Mouse (Mus musculus) adrenal gland, postnatal 14 days (tissue): ENCODE results near the gene Zfp788. TPM values are rescaled to one million over a fixed set of nuclear protein-coding genes. Genes with fewer than 3 reads are reported as not detected.
A peak's percentile ranks its signal among the peaks of the same experiment; 100 is the strongest.
"Not testable (repeated sequence)": the region's sequence is repeated elsewhere in the genome, so short reads cannot be mapped to it uniquely, and the experiment has no call there.

Experiments
- DNase-seq: peaks from one replicate; pipeline ENCODE4 v3.0.0; 2021; ENCODE audit warnings: mixed read lengths
- long read RNA-seq, 2 experiments: library from polyadenylated mRNA; stranded (forward); transcript quantifications; one replicate each; pipeline ENCODE4 v2.0.0; 2021
- total RNA-seq: library from RNA; stranded (reverse); gene quantifications from 2 replicates; pipeline ENCODE4 v1.2.3, GENCODE M21; 2021

Zfp788 gene
- 10.9 and 13.6 TPM in 2 replicates for total RNA-seq
- long read RNA-seq, experiment 1, partial matches to known transcripts = 0 of 9 reads
- long read RNA-seq, experiment 1, other reads (novel, unspliced or antisense) = 5 of 9 reads
- long read RNA-seq, experiment 2, partial matches to known transcripts = 0 of 5 reads
- long read RNA-seq, experiment 2, other reads (novel, unspliced or antisense) = 3 of 5 reads

GRCm38 (mm10) chr7:41632409-41633220, at the start of gene Zfp788:
Zfp788 (plus strand) TSS chr7:41633203.
- DNase-seq = peak; percentile 94

- DNase-seq = not testable (repeated sequence)
Observed at GRCm38 (mm10) chr7:41587831-41588230, 45.2 kb upstream of the Zfp788 start.

GRCm38 (mm10) chr7:41598615-41599014, 34.4 kb upstream of the Zfp788 start:
- no peak for DNase-seq

GRCm38 (mm10) chr7:41599034-41599813, 33.8 kb upstream of the Zfp788 start, which contains the start of gene 2610021A01Rik:
2610021A01Rik (plus strand) TSS chr7:41599230.
- DNase-seq = peak; percentile 95

- no peak for DNase-seq
Observed at GRCm38 (mm10) chr7:41599932-41600548, 33.0 kb upstream of the Zfp788 start.

- no peak for DNase-seq
Observed at GRCm38 (mm10) chr7:41611654-41612053, 21.3 kb upstream of the Zfp788 start.

GRCm38 (mm10) chr7:41616241-41616640, 16.8 kb upstream of the Zfp788 start:
- not testable (repeated sequence) for DNase-seq

- peak; percentile 92 for DNase-seq
Observed at GRCm38 (mm10) chr7:41633221-41633984, 400 bp downstream of the Zfp788 start.

GRCm38 (mm10) chr7:41674326-41674725, 41.3 kb downstream of the Zfp788 start:
- not testable (repeated sequence) for DNase-seq

Other genes with a start within 250 kb of the Zfp788 start
- 10.6 and 14.2 TPM in 2 replicates for gene AI987944, start 239.8 kb upstream of the Zfp788 start, total RNA-seq
- 0.07 and 0.19 TPM in 2 replicates for gene Vmn2r57, start 184.5 kb upstream of the Zfp788 start, total RNA-seq
- not detected in 2 replicates for gene Gm20449, start 133.8 kb upstream of the Zfp788 start, total RNA-seq
- gene AW146154, start 133.3 kb upstream of the Zfp788 start, total RNA-seq = 8.8 and 10.4 TPM in 2 replicates
- gene Gm6871, start 59.5 kb upstream of the Zfp788 start, total RNA-seq = 0.59 TPM in 1 of 2 replicates, not detected in the other
- 16.6 and 18.9 TPM in 2 replicates for gene 2610021A01Rik, start 34.0 kb upstream of the Zfp788 start, total RNA-seq
- not detected in 2 replicates for gene Vmn2r58, start 239.5 kb downstream of the Zfp788 start, total RNA-seq